Mouse (Mus musculus) B cell, adult 62 days (primary cell): ENCODE measurements around the gene Olfr187. TPM values are rescaled to one million over a fixed set of nuclear protein-coding genes. Genes with fewer than 3 reads are reported as not detected.

Experiments
- total RNA-seq: library from RNA; stranded (reverse); gene quantifications from 4 replicates; pipeline ENCODE4 v1.2.4, GENCODE M21; 2023

Olfr187 gene
- total RNA-seq, result not detected in 4 replicates

GRCm38 (mm10) chr16:59039710-59040109, at the start of gene Olfr187:
Gene Olfr187 (minus strand): TSS chr16:59039767.

GRCm38 (mm10) chr16:59077905-59078304, 38.3 kb upstream of the Olfr187 start, which contains the start of gene Olfr190:
Gene Olfr190 (minus strand): TSS chr16:59078005.

GRCm38 (mm10) chr16:59030191-59030590, 9.4 kb downstream of the Olfr187 start, which contains the start of gene Olfr186:
Gene Olfr186 (minus strand): TSS chr16:59030291.

GRCm38 (mm10) chr16:58995057-58995456, 44.5 kb downstream of the Olfr187 start, which contains the start of gene Olfr183:
Gene Olfr183 (plus strand): TSS chr16:58995357.

Other genes with a start within 250 kb of the Olfr187 start
- not detected in 4 replicates for gene Olfr173, start 239.5 kb downstream of the Olfr187 start, total RNA-seq
- gene Olfr175-ps1, start 213.0 kb downstream of the Olfr187 start, total RNA-seq, result not detected in 4 replicates
- gene Olfr177, start 165.0 kb downstream of the Olfr187 start, total RNA-seq, result not detected in 4 replicates
- not detected in 4 replicates for gene Olfr178, start 147.7 kb downstream of the Olfr187 start, total RNA-seq
- gene Olfr181, start 111.0 kb downstream of the Olfr187 start, total RNA-seq, result not detected in 4 replicates
- gene Olfr180, start 110.4 kb downstream of the Olfr187 start, total RNA-seq, result not detected in 4 replicates
- gene Olfr183, start 44.4 kb downstream of the Olfr187 start, total RNA-seq, result not detected in 4 replicates
- not detected in 4 replicates for gene Olfr186, start 9.5 kb downstream of the Olfr187 start, total RNA-seq
- not detected in 4 replicates for gene Olfr190, start 38.2 kb upstream of the Olfr187 start, total RNA-seq
- gene Olfr191, start 50.1 kb upstream of the Olfr187 start, total RNA-seq, result not detected in 4 replicates
- not detected in 4 replicates for gene Olfr193, start 72.1 kb upstream of the Olfr187 start, total RNA-seq
- gene Olfr194, start 81.3 kb upstream of the Olfr187 start, total RNA-seq, result not detected in 4 replicates
- gene Olfr195, start 107.3 kb upstream of the Olfr187 start, total RNA-seq, result not detected in 4 replicates
- gene Olfr196, start 130.7 kb upstream of the Olfr187 start, total RNA-seq, result not detected in 4 replicates
- not detected in 4 replicates for gene Olfr198, start 163.8 kb upstream of the Olfr187 start, total RNA-seq
- gene Olfr199, start 180.0 kb upstream of the Olfr187 start, total RNA-seq, result not detected in 4 replicates
- gene Olfr201, start 232.9 kb upstream of the Olfr187 start, total RNA-seq, result not detected in 4 replicates
- gene Olfr202, start 247.0 kb upstream of the Olfr187 start, total RNA-seq, result not detected in 4 replicates